Mouse (Mus musculus) limb, embryonic 12.5 days (tissue): ENCODE measurements at regions not wholly inside any gene's neighbourhood (a gene's known extent, or its start where the extent isn't known, plus 50 kb on each side); places are given as distances from the start of the nearest gene placed in this dataset.

Experiments used
- ATAC-seq: fragments of 200-750 bp; cut with Nextera tagmentation; 2 replicates; pipeline ENCODE4 v1.8.0; 2017; ENCODE audit warnings: low read depth, moderate TSS enrichment; ENCODE audit not compliant: insufficient number of reproducible peaks, insufficient read depth, low FRiP score, low TSS enrichment
- H3K27ac ChIP-seq: fragments of 300-500 bp; sonication (generic); 2 replicates; pipeline ENCODE4 v1.5.1; 2016; ENCODE audit warnings: mild to moderate bottlenecking, moderate library complexity
- H3K27me3 ChIP-seq: fragments of 300-500 bp; sonication (generic); 2 replicates; pipeline ENCODE4 v1.6.1; 2016; ENCODE audit warnings: mild to moderate bottlenecking, moderate library complexity
- H3K36me3 ChIP-seq: fragments of 300-500 bp; sonication (generic); 2 replicates; pipeline ENCODE4 v1.6.1; 2016; ENCODE audit warnings: mild to moderate bottlenecking, moderate library complexity
- H3K4me1 ChIP-seq: fragments of 300-500 bp; sonication (generic); replicated peaks from 2 replicates; pipeline ENCODE4 v1.6.1; 2016
- H3K4me2 ChIP-seq: fragments of 300-500 bp; sonication (generic); 2 replicates; pipeline ENCODE4 v1.6.1; 2016; ENCODE audit warnings: mild to moderate bottlenecking, moderate library complexity
- H3K4me3 ChIP-seq: fragments of 300-500 bp; sonication (generic); replicated peaks from 2 replicates; pipeline ENCODE4 v1.5.1; 2016; ENCODE audit warnings: mild to moderate bottlenecking
- H3K9ac ChIP-seq: fragments of 300-500 bp; sonication (generic); replicated peaks from 2 replicates; pipeline ENCODE4 v1.6.1; 2016; ENCODE audit warnings: mild to moderate bottlenecking, moderate library complexity
- H3K9me3 ChIP-seq: fragments of 300-500 bp; sonication (generic); 2 replicates; pipeline ENCODE4 v1.6.1; 2016; ENCODE audit warnings: mild to moderate bottlenecking, moderate library complexity
- WGBS: fragments of 180-500 bp; shearing (Covaris S2); methylation state at CpG from one replicate; pipeline ENCODE4 v1.1.7; 2016; 5-methylcytosine and 5-hydroxymethylcytosine counted together

DNA sequence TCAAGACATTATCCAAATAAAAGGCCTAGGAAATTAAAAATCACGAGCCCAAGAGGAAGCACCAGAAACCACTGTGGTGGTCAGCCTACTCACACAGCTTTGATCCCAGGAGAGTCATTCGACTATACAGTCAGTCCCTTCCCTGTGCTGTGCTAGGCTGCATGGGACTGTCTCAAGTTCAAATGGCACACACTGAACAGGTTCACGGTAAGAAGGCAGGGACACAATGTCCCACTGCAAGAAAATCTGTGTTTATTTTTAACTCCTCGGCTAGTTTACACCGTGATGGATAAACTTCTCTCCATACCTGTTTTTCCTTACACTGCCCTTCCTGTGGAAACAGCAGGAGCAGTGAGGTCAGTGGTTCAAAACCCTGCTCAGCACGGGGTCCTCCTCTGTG, 165.2 kb upstream of the Klf14 start:
- no peak overlapping the region for H3K4me2 ChIP-seq
- H3K9me3 ChIP-seq: no peaks in the 10 kb centered on the region
- no peak overlapping the region for H3K9ac ChIP-seq
- WGBS: 74% methylated on average over 6 of the region's 6 CpGs
- no peak overlapping the region for H3K27ac ChIP-seq
- ATAC-seq: no peak
- H3K27me3 ChIP-seq: no peaks in the 10 kb centered on the region
- no peaks in the 10 kb centered on the region for H3K36me3 ChIP-seq
- H3K4me3 ChIP-seq: no peak overlapping the region
- H3K4me1 ChIP-seq: 0 out of 2 replicates have a peak, but pooled peaks cover 5% of the 10 kb centered on the region

- 92% methylated on average over 4 of the region's 4 CpGs for WGBS
- Histone ChIP-seq H3K27ac (no peak overlapping the region), H3K4me1 (0 out of 2 replicates have a peak, but pooled peaks cover 5% of the 10 kb centered on the region), H3K9ac (no peak overlapping the region), H3K9me3 (no peaks in the 10 kb centered on the region), H3K27me3 (no peaks in the 10 kb centered on the region), H3K36me3 (no peaks in the 10 kb centered on the region), H3K4me3 (no peak overlapping the region), H3K4me2 (no peak overlapping the region)
- ATAC-seq: no peak
Observed at GRCm38 (mm10) chr6:31124872-31125271, 166.0 kb upstream of the Klf14 start.

- 0 out of 2 replicates have a peak, but pooled peaks cover 5% of the 10 kb centered on the region for H3K4me1 ChIP-seq
- H3K4me3 ChIP-seq: no peak overlapping the region
- H3K36me3 ChIP-seq: no peaks in the 10 kb centered on the region
- H3K9ac ChIP-seq: no peak overlapping the region
- H3K9me3 ChIP-seq: no peaks in the 10 kb centered on the region
- no peak for ATAC-seq
- no peak overlapping the region for H3K4me2 ChIP-seq
- no peaks in the 10 kb centered on the region for H3K27me3 ChIP-seq
- 67% methylated on average over 19 of the region's 19 CpGs for WGBS
- no peak overlapping the region for H3K27ac ChIP-seq
Observed at GRCm38 (mm10) chr6:31125328-31126118, 166.6 kb upstream of the Klf14 start.

DNA sequence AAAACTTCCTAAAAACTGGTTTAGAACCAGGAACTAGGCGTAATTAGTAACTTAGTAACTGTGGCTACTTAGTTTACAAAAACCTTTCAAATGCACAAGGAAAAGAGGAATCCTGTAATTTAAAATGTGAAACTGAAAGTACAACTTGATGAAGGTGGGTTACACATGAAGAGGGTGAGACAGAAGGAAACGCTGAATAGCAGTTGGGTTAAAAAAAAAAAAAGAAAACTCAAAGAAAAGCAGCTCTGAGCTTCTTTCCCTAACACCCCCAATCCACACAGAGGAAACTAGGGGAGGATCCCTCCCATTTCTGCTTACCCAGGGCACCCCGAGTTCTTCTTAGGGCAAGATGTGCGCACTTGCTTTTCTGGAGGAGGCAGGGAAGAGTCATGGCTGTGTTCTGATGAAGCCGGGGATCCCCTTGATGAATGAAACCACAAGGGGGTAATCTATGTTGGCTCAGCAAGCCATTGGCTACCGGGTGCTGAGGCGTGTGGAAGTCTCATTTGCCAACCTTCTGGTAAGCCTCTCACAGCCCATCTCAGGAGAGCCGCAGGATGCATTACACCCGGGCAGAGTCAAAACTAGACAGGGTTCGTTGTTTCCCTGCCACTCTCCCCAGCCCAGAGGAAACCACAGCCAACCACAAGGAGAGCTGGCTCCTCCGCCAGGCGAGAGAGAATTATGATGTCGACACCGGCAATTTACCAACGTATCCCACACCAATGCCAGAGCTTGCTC, 167.4 kb upstream of the Klf14 start:
- 0 out of 2 replicates have a peak, but pooled peaks cover 5% of the 10 kb centered on the region for H3K4me1 ChIP-seq
- no peak overlapping the region for H3K4me2 ChIP-seq
- no peaks in the 10 kb centered on the region for H3K36me3 ChIP-seq
- no peaks in the 10 kb centered on the region for H3K27me3 ChIP-seq
- H3K27ac ChIP-seq: no peak overlapping the region
- H3K9me3 ChIP-seq: no peaks in the 10 kb centered on the region
- ATAC-seq: no peak
- H3K4me3 ChIP-seq: no peak overlapping the region
- H3K9ac ChIP-seq: no peak overlapping the region
- 81% methylated on average over 15 of the region's 15 CpGs for WGBS

GRCm38 (mm10) chr6:31129170-31129569, 170.3 kb upstream of the Klf14 start:
- ATAC-seq: no peak
- no peaks in the 10 kb centered on the region for H3K27me3 ChIP-seq
- H3K27ac ChIP-seq: no peak overlapping the region
- peaks cover 6% of the 10 kb centered on the region; the same call in 1 of the 2 replicates for H3K9me3 ChIP-seq
- no peak overlapping the region for H3K4me3 ChIP-seq
- no peaks in the 10 kb centered on the region for H3K36me3 ChIP-seq
- H3K9ac ChIP-seq: no peak overlapping the region
- H3K4me2 ChIP-seq: no peak overlapping the region
- 0 out of 2 replicates have a peak, but pooled peaks cover 5% of the 10 kb centered on the region for H3K4me1 ChIP-seq
- 80% methylated on average over 7 of the region's 7 CpGs for WGBS

DNA sequence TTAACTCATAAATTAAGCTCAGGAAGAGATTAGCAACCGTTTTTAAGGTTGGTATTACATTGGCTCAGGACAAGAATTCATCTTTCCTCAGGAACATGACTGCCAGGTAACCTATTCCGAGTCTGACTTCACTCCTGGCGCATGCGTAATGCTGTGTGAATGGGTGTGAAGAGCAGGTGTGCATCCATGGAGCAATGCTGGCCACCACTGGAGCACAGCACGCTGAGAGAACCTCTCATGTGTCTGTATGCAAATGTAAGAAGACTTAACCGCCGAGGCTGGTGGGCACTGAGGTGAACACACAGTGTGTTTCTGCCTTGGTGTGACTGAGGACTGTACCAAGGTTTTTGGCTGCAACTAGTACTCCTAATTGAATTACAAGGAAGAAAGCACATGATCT, 171.1 kb upstream of the Klf14 start:
- Histone ChIP-seq H3K4me3 (no peak overlapping the region), H3K36me3 (no peaks in the 10 kb centered on the region), H3K4me1 (0 out of 2 replicates have a peak, but pooled peaks cover 5% of the 10 kb centered on the region), H3K27me3 (no peaks in the 10 kb centered on the region), H3K27ac (no peak overlapping the region), H3K9ac (no peak overlapping the region), H3K9me3 (peaks cover 6% of the 10 kb centered on the region; the same call in 1 of the 2 replicates), H3K4me2 (no peak overlapping the region)
- 81% methylated on average over 7 of the region's 7 CpGs for WGBS
- no peak for ATAC-seq

DNA sequence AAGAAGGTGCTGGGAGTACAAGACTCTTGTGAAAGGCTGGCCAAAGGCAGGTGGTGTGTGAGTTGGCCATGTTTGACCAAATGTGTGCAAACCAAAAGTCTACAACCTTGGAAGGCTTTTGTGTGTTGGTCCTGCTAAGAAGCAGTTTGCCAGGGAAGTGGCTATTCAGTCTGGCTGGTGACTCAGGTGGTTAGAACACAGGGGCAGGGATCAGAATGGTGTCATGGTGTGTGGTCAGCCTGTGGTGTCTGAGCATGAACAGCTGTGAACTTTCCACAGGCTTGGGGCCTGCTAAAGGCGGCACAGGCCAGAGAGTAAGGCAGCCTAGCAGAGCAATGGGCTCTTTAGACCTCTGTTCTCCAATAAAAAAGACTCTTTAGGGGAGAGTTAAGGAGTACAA, 171.6 kb upstream of the Klf14 start:
- Histone ChIP-seq H3K27ac (no peak overlapping the region), H3K9me3 (peaks cover 6% of the 10 kb centered on the region; the same call in 1 of the 2 replicates), H3K4me2 (no peak overlapping the region), H3K9ac (no peak overlapping the region), H3K36me3 (no peaks in the 10 kb centered on the region), H3K4me1 (0 out of 2 replicates have a peak, but pooled peaks cover 1% of the 10 kb centered on the region), H3K4me3 (no peak overlapping the region), H3K27me3 (no peaks in the 10 kb centered on the region)
- ATAC-seq: no peak
- 79% methylated on average over 1 of the region's 1 CpGs for WGBS

DNA sequence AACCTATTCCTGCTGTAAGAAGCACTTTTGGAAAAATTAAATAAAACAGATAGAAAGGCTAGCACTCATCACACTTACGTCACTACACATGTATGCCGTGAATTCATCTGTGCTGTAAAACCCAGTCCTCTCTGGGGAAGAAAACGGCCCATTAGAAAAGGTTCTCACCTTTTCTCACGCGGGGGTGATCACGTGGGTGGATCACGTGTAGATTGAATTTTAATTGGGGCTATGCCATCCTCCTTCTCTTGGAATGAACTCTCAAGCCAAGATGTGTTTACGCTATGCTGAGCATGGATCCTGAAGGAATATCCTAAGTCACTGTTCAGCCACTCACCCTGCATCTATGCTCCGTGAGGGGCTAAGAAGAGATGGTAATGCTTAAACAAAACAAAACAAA, 172.8 kb upstream of the Klf14 start:
- Histone ChIP-seq H3K27ac (no peak overlapping the region), H3K36me3 (no peaks in the 10 kb centered on the region), H3K4me2 (no peak overlapping the region), H3K9me3 (peaks cover 6% of the 10 kb centered on the region; the same call in 1 of the 2 replicates), H3K9ac (no peak overlapping the region), H3K4me1 (no peaks in the 10 kb centered on the region), H3K4me3 (no peak overlapping the region), H3K27me3 (no peaks in the 10 kb centered on the region)
- no peak for ATAC-seq
- 89% methylated on average over 9 of the region's 9 CpGs for WGBS

- Histone ChIP-seq H3K27me3 (no peaks in the 10 kb centered on the region), H3K36me3 (no peaks in the 10 kb centered on the region), H3K9me3 (peaks cover 6% of the 10 kb centered on the region; the same call in 1 of the 2 replicates), H3K4me1 (no peaks in the 10 kb centered on the region), H3K4me3 (no peak overlapping the region), H3K4me2 (no peak overlapping the region), H3K9ac (no peak overlapping the region), H3K27ac (no peak overlapping the region)
- no peak for ATAC-seq
- WGBS: 79% methylated on average over 8 of the region's 8 CpGs
Observed at GRCm38 (mm10) chr6:31132396-31133190, 173.7 kb upstream of the Klf14 start.

DNA sequence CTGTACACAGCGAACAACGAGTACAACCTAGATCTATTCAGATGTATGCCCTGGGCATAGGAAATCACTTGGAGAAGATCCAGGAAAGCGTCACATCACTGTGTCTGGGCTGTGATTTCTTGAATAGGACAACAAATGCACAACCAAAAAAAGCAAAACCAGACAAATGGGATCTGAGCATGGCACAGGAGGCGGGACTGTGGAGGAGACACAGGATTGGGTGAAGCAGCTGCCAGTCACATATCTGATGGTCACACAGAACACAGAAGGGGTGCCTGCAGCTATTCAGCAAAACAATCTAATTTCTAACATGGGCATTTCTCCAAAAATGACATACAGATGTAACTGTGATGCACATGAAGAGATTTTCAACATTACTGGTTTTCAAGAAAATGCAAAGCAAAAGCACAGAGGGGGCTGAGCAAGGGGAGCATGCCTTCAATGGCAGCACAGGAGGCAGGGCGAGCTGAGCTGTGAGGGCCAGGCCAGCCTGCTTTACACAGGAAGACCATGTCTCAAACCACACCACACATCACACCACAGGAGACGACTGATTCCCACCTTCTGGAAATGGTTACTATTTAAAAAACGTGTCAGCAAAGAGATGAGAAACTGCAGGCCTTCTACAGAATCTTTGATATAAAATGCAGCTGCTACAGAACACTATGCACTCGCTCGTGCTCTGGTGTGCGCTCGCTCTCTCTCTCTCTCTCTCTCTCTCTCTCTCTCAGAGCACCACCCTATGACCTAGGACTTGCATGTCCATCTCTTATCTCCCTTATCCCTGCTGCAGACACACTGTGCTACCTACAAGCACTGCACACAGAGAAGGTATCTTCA, 175.2 kb upstream of the Klf14 start:
- H3K36me3 ChIP-seq: no peaks in the 10 kb centered on the region
- 74% methylated on average over 11 of the region's 11 CpGs for WGBS
- H3K27me3 ChIP-seq: no peaks in the 10 kb centered on the region
- H3K27ac ChIP-seq: no peak overlapping the region
- peaks cover 6% of the 10 kb centered on the region; the same call in 1 of the 2 replicates for H3K9me3 ChIP-seq
- H3K4me3 ChIP-seq: no peak overlapping the region
- H3K9ac ChIP-seq: no peak overlapping the region
- H3K4me2 ChIP-seq: no peak overlapping the region
- ATAC-seq: no peak
- H3K4me1 ChIP-seq: no peaks in the 10 kb centered on the region
